Mouse (Mus musculus) cerebellum, adult 8-10 months (tissue): ENCODE results near the gene Med12l.

ENCODE experiments used
- DNase-seq: peaks from one replicate; pipeline ENCODE4 v3.0.0; 2022

The Med12l gene

DNA sequence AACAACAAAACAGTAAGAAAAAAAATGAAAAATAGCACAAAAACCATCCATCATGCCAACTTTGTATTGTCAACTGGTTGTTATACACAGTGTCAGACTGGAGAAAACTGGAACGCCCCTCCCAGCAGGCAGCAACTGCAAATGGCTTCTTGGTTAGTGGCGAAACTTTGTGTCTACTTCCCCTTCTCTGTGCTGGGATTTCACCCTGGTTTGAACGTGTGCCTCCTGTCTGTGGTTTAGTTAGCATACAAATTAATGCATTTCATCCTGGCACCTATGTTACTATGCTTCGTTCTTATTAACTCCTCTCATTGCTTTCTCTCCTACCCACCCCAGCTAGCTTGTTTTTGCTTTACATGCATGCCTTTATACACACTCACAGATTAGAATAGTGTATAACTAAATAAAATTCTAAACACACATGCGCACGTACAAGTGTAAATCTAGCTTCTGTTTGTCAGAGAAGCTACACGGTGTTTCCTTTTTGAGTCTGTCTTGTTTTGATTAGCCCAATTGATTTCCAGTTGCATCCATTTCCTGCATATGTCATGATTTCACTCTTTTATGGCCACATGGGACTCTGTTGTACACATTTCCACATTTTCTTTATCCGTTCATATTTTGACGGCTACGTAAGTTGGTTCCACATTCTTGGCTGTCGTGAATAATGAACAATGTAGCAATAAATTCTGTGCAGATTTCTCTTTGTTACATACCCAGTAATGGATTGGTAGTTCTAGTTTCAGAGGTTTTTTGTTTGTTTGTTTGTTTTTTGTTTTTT, 336.2 kb downstream of the Med12l start:
- DNase-seq: no peak

DNA sequence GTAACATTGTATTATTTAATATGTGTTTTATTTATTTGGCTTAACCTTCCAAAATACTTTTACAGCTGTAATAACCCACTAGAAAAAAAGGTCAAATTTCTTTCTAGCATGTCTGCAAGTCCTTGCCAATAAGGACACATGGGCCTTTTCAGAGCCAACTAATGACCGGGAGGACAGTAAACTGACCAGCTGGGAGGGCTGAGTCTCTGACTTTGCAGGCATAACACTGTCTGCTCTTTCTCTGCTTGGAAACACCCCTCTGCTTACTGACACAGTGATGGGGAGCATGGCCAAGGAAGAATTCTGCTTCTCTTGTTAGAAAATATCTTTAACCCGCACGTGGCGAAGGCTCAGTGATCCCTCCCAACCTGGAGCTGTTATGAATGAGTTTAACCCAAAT, 337.4 kb downstream of the Med12l start:
- peak; percentile 22 for DNase-seq

DNA sequence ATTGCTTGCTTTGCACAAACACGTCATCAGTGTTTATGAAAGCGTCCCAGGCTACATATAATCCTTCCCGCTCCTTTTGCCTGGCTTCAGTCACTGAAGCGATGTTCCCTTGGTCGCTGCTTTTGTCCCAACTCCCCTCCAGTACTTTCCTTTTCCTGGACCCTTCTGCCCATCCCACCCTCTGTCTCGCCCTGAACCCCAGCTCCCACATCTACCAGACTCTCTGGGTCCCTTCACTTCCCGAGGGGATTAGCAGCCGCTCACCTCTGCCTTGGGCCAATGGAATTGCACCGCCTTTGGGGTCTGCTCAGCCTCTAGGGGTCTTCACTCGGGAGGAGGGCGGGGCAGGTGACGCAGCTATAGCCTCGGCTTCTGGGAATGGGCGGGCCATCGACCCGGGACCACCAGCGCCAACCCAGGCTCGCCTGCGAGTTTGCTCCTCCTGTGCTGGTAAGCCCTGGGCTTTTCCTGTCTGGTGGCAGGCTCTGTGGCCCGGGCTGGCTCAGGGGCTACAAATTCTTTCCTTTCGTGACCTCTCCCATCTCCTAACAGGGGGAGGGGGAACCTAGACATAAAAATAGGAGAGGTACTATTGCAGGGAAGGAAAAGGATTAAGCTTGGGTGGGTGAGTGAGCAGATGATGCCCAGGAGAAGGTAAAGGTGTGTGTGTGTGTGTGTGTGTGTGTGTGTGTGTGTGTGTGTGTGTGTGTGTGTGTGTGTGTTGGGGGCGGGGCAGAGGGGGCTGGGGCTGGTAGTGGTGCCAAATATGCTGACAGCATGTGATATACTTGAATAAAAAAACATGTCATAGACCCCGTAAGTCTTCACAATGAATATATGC, 338.7 kb downstream of the Med12l start, which contains the start of gene Igsf10:
Gene Igsf10 (minus strand): TSS at position 330 of the 841 bp plus-strand sequence.
- peak; percentile 16 for DNase-seq

DNA sequence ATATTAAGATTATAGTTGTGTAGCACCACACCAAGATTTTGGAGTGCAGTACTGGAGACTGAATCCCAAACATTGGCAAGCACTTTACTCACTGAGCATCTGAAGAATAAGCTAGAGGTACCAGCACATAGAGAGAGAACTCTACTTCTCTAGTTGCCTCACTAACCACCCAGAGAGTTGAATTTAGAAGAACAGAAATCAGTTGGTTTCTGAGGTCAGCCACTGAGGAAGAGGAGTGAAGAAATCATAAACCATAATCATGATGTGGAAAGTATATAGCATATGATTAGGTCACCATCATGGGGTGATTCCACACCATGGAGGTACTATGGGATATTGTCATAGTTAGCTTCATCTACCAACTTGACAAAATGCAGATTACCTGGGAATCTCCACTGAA, 346.1 kb downstream of the Med12l start:
- DNase-seq: no peak

DNA sequence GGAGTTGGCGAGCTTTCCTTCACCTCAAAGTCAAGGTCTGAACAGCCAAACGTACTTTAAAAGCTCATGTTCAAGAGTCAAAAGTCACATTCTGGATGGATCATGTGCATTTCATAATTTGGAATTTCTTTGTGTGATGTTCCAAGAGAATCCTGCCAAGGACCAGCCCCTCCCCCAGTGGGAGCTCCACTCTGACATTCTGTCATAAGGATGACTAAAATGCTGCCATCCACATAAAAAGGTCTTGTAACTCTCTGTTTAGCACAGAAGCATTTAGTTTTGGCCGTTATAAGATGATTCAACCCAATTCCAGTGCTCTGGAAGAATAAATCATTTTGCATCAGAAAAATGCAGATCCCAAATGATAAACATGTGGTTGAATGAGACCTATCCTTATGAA, 348.5 kb downstream of the Med12l start:
- no peak for DNase-seq

DNA sequence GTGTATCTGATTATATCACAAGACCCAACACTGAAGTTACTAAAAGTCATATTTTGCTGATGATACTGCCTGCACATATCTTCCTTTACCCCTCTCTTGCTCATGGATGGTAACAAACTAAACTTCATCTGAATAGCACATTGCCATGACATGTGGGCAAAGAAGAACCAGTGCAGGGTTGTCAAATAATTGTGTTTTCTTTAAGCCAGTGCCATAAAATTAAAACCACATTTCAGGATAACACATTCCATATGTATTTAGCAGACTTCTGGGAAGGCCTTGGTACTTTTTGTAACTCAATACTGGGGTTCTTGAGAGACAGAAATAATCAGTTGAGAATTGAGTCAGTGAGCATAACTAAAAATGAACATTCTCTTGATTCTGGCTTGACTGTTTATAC, 354.5 kb downstream of the Med12l start:
- no peak for DNase-seq

DNA sequence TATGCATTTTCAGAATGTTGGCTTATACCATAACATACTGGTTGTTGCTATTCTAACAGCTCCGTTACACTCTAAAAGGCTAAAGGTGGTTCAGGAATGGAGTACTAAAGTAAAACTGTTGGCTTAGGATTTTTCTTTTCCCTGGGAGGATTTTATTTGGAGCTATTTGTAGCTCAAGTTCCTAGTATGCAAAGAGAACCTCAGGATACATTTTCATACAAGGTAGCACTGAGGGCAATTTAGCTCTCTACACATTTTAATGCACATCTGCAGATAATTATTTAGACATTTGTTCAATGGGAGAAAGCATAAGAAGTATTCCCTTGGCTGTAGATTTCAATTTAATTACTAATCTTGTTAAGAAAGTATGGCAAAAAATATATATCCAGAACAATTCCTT, 356.3 kb downstream of the Med12l start:
- DNase-seq: no peak
